Mouse (Mus musculus): ENCODE results near the gene Tra2a. TPM values are rescaled to one million over a fixed set of nuclear protein-coding genes. Genes with fewer than 3 reads are reported as not detected.

The Tra2a gene
- polyA plus RNA-seq, 1 experiment from 2014 or later, result 105 TPM

GRCm38 (mm10) chr6:49228126-49228679 lies 35.6 kb downstream of the Tra2a start:
- Histone ChIP-seq H3K27me3 (no peaks in the 10 kb centered on the region), H3K27ac (replicated peaks) (no peak overlapping the region), H3K4me3 (no peak overlapping the region), H3K4me1 (replicated peaks) (0 out of 2 replicates have a peak, but pooled peaks cover 5% of the 10 kb centered on the region), H3K9me3 (no peaks in the 10 kb centered on the region), H3K9ac (no peak overlapping the region), H3K4me2 (no peak overlapping the region), H3K36me3 (no peaks in the 10 kb centered on the region)
- WGBS, result 16% methylated on average over 7 of the region's 7 CpGs
- no peak for ATAC-seq (ENCODE audit: low FRiP score, low read depth)

GRCm38 (mm10) chr6:49227184-49227735 lies 36.6 kb downstream of the Tra2a start:
- Histone ChIP-seq H3K9me3 (no peaks in the 10 kb centered on the region), H3K4me1 (replicated peaks) (0 out of 2 replicates have a peak, but pooled peaks cover 5% of the 10 kb centered on the region), H3K27ac (replicated peaks) (no peak overlapping the region), H3K4me2 (0 out of 2 replicates have a peak overlapping the region, but pooled peaks have one; percentile 37), H3K27me3 (no peaks in the 10 kb centered on the region), H3K36me3 (no peaks in the 10 kb centered on the region), H3K4me3 (no peak overlapping the region), H3K9ac (no peak overlapping the region)
- 7% methylated on average over 15 of the region's 15 CpGs for WGBS
- ATAC-seq (ENCODE audit: low FRiP score, low read depth), result no peak

- H3K4me3 ChIP-seq, result no peak overlapping the region
- no peaks in the 10 kb centered on the region for H3K36me3 ChIP-seq
- H3K9ac ChIP-seq, result no peak overlapping the region
- H3K4me1 ChIP-seq (replicated peaks), result 0 out of 2 replicates have a peak, but pooled peaks cover 5% of the 10 kb centered on the region
- no peak for ATAC-seq (ENCODE audit: low FRiP score, low read depth)
- no peak overlapping the region for H3K4me2 ChIP-seq
- WGBS, result 86% methylated on average over 3 of the region's 3 CpGs
- no peak overlapping the region for H3K27ac ChIP-seq (replicated peaks)
- 0 out of 2 replicates have a peak, but pooled peaks cover 3% of the 10 kb centered on the region for H3K27me3 ChIP-seq
- H3K9me3 ChIP-seq, result no peaks in the 10 kb centered on the region
Observed at GRCm38 (mm10) chr6:49225728-49226123, 38.1 kb downstream of the Tra2a start.

GRCm38 (mm10) chr6:49224923-49225727 lies 38.7 kb downstream of the Tra2a start:
- WGBS, result 67% methylated on average over 11 of the region's 11 CpGs
- no peak overlapping the region for H3K4me2 ChIP-seq
- no peak overlapping the region for H3K4me3 ChIP-seq

GRCm38 (mm10) chr6:49221906-49222305 lies 41.9 kb downstream of the Tra2a start:
- H3K9ac ChIP-seq, result no peak overlapping the region
- no peaks in the 10 kb centered on the region for H3K9me3 ChIP-seq
- H3K4me2 ChIP-seq, result no peak overlapping the region
- peaks cover 6% of the 10 kb centered on the region; the same call in 1 of the 2 replicates for H3K27me3 ChIP-seq
- H3K36me3 ChIP-seq, result no peaks in the 10 kb centered on the region
- peaks cover 10% of the 10 kb centered on the region for H3K4me1 ChIP-seq (replicated peaks)
- no peak for ATAC-seq (ENCODE audit: low FRiP score, low read depth)
- 8% methylated on average over 7 of the region's 7 CpGs for WGBS
- H3K27ac ChIP-seq (replicated peaks), result no peak overlapping the region
- no peak overlapping the region for H3K4me3 ChIP-seq

More at GRCm38 (mm10) chr6:49224923-49225727, 38.7 kb downstream of the Tra2a start:
- no peak overlapping the region for H3K9ac ChIP-seq
- 0 out of 2 replicates have a peak, but pooled peaks cover 5% of the 10 kb centered on the region for H3K4me1 ChIP-seq (replicated peaks)
- H3K9me3 ChIP-seq, result no peaks in the 10 kb centered on the region
- no peaks in the 10 kb centered on the region for H3K36me3 ChIP-seq
- no peak overlapping the region for H3K27ac ChIP-seq (replicated peaks)
- ATAC-seq (ENCODE audit: low FRiP score, low read depth), result no peak
- H3K27me3 ChIP-seq, result 0 out of 2 replicates have a peak, but pooled peaks cover 3% of the 10 kb centered on the region

GRCm38 (mm10) chr6:49219920-49220604 lies 43.8 kb downstream of the Tra2a start:
- peaks cover 6% of the 10 kb centered on the region; the same call in 1 of the 2 replicates for H3K27me3 ChIP-seq
- H3K27ac ChIP-seq (replicated peaks), result no peak overlapping the region
- H3K4me2 ChIP-seq, result peak overlapping the region; percentile 38
- no peak overlapping the region for H3K9ac ChIP-seq
- WGBS, result 5% methylated on average over 16 of the region's 16 CpGs
- H3K4me1 ChIP-seq (replicated peaks), result peaks cover 13% of the 10 kb centered on the region
- no peaks in the 10 kb centered on the region for H3K9me3 ChIP-seq
- no peak for ATAC-seq (ENCODE audit: low FRiP score, low read depth)
- no peak overlapping the region for H3K4me3 ChIP-seq
- H3K36me3 ChIP-seq, result no peaks in the 10 kb centered on the region

- Histone ChIP-seq H3K36me3 (no peaks in the 10 kb centered on the region), H3K27ac (replicated peaks) (no peak overlapping the region), H3K4me3 (no peak overlapping the region), H3K9ac (no peak overlapping the region), H3K4me2 (no peak overlapping the region), H3K4me1 (replicated peaks) (peaks cover 13% of the 10 kb centered on the region), H3K27me3 (peaks cover 6% of the 10 kb centered on the region; the same call in 1 of the 2 replicates), H3K9me3 (no peaks in the 10 kb centered on the region)
- no peak for ATAC-seq (ENCODE audit: low FRiP score, low read depth)
- 10% methylated on average over 4 of the region's 4 CpGs for WGBS
Observed at GRCm38 (mm10) chr6:49219001-49219560, 44.8 kb downstream of the Tra2a start.

GRCm38 (mm10) chr6:49218275-49218802 lies 45.5 kb downstream of the Tra2a start:
- Histone ChIP-seq H3K9ac (no peak overlapping the region), H3K4me3 (peak overlapping the region; percentile 56), H3K27me3 (peaks cover 6% of the 10 kb centered on the region; the same call in 1 of the 2 replicates), H3K27ac (replicated peaks) (no peak overlapping the region), H3K9me3 (no peaks in the 10 kb centered on the region), H3K4me2 (peak overlapping the region; percentile 89), H3K36me3 (no peaks in the 10 kb centered on the region), H3K4me1 (replicated peaks) (peaks cover 17% of the 10 kb centered on the region)
- ATAC-seq (ENCODE audit: low FRiP score, low read depth), result no peak
- WGBS, result under 1% methylated on average over 31 of the region's 31 CpGs

- peaks cover 6% of the 10 kb centered on the region; the same call in 1 of the 2 replicates for H3K27me3 ChIP-seq
Observed at GRCm38 (mm10) chr6:49217581-49218274, 46.1 kb downstream of the Tra2a start.

GRCm38 (mm10) chr6:49216811-49217542 lies 46.9 kb downstream of the Tra2a start:
- Histone ChIP-seq H3K4me1 (replicated peaks) (peaks cover 31% of the 10 kb centered on the region), H3K4me3 (peak overlapping the region; percentile 56), H3K9me3 (no peaks in the 10 kb centered on the region), H3K9ac (peak overlapping the region; percentile 43), H3K36me3 (no peaks in the 10 kb centered on the region), H3K27ac (replicated peaks) (peak overlapping the region; percentile 80; the same call in 1 of the 2 replicates), H3K4me2 (peak overlapping the region; percentile 89), H3K27me3 (peaks cover 5% of the 10 kb centered on the region; the same call in 1 of the 2 replicates)
- WGBS, result 3% methylated on average over 11 of the region's 11 CpGs
- ATAC-seq (ENCODE audit: low FRiP score, low read depth), result no peak

More at GRCm38 (mm10) chr6:49217581-49218274, 46.1 kb downstream of the Tra2a start:
- under 1% methylated on average over 56 of the region's 56 CpGs for WGBS
- Histone ChIP-seq H3K9me3 (no peaks in the 10 kb centered on the region), H3K27ac (replicated peaks) (peak overlapping the region; percentile 80), H3K9ac (peak overlapping the region; percentile 43), H3K4me2 (peak overlapping the region; percentile 89), H3K36me3 (no peaks in the 10 kb centered on the region), H3K4me3 (peak overlapping the region; percentile 56), H3K4me1 (replicated peaks) (peaks cover 23% of the 10 kb centered on the region)
- peak; percentile 94 for ATAC-seq (ENCODE audit: low FRiP score, low read depth)
